19 mouse cellular contexts compared by ENCODE assay signal in genomic region chr9:107427876-107428275, GRCm38 (mm10). TPM values are rescaled to one million over a fixed set of nuclear protein-coding genes. Genes with fewer than 3 reads are reported as not detected.
A peak's percentile ranks its signal among the peaks of the same experiment; 100 is the strongest.
DNase-seq lines count a peak whose midpoint lies in the region; ATAC-seq lines count a peak whose summit lies in the region.
"Had no signal": no experiment of that assay in that cellular context is flagged by ENCODE, and none has a peak within 500 bp of the region (broad histone marks: within the 10 kb centered on the region; RNA-seq: fewer than 3 reads in every experiment).

No protein-coding gene starts in this region.

- no peak overlapping the region; the same call in 1 of the 2 replicates for H3K9ac ChIP-seq in hindbrain, embryonic 12.5 days
- H3K9ac ChIP-seq in hindbrain, embryonic 11.5 days (ENCODE audit: low read depth, low read length) = no peak overlapping the region
- H3K9ac ChIP-seq in hindbrain, embryonic 14.5 days = no peak overlapping the region
- H3K9ac ChIP-seq: embryonic facial prominence, embryonic 15.5 days; neural tube, embryonic 12.5 days had no signal

- WGBS in hindbrain, embryonic 12.5 days = 83% methylated on average over 7 of the region's 7 CpGs
- WGBS in hindbrain, embryonic 11.5 days = 90% methylated on average over 7 of the region's 7 CpGs
- WGBS in hindbrain, embryonic 14.5 days = 78% methylated on average over 7 of the region's 7 CpGs

- H3K27ac ChIP-seq in hindbrain, embryonic 12.5 days = peak overlapping the region; percentile 55
- H3K27ac ChIP-seq in hindbrain, embryonic 11.5 days (ENCODE audit: low read depth, low read length) = no peak overlapping the region
- 0 out of 2 replicates have a peak overlapping the region, but pooled peaks have one; percentile 29 for H3K27ac ChIP-seq in hindbrain, embryonic 14.5 days
- H3K27ac ChIP-seq: embryonic facial prominence, embryonic 15.5 days had no signal

- no peak overlapping the region for H3K4me3 ChIP-seq in hindbrain, embryonic 12.5 days
- H3K4me3 ChIP-seq in hindbrain, embryonic 11.5 days (ENCODE audit: low read depth, low read length) = no peak overlapping the region
- H3K4me3 ChIP-seq in hindbrain, embryonic 14.5 days (replicated peaks; ENCODE audit: low read length) = no peak overlapping the region
- H3K4me3 ChIP-seq: embryonic facial prominence, embryonic 15.5 days; neural tube, embryonic 12.5 days had no signal

- H3K9me3 ChIP-seq in hindbrain, embryonic 12.5 days (replicated peaks) = no peaks in the 10 kb centered on the region
- no peaks in the 10 kb centered on the region for H3K9me3 ChIP-seq in hindbrain, embryonic 11.5 days (ENCODE audit: control insufficient read depth, low read length)
- H3K9me3 ChIP-seq in hindbrain, embryonic 14.5 days (ENCODE audit: control insufficient read depth, low read length) = no peaks in the 10 kb centered on the region
- H3K9me3 ChIP-seq: embryonic facial prominence, embryonic 15.5 days; neural tube, embryonic 12.5 days had no signal

- H3K27me3 ChIP-seq in hindbrain, embryonic 12.5 days = peaks cover 14% of the 10 kb centered on the region
- no peaks in the 10 kb centered on the region for H3K27me3 ChIP-seq in hindbrain, embryonic 11.5 days (ENCODE audit: control insufficient read depth, insufficient read depth, low read length)
- H3K27me3 ChIP-seq in hindbrain, embryonic 14.5 days (ENCODE audit: control insufficient read depth, insufficient read depth, low read length) = no peaks in the 10 kb centered on the region
- H3K27me3 ChIP-seq: neural tube, embryonic 12.5 days had no signal

- no peak overlapping the region for H3K4me2 ChIP-seq in hindbrain, embryonic 12.5 days (replicated peaks)
- H3K4me2 ChIP-seq in hindbrain, embryonic 11.5 days (replicated peaks; ENCODE audit: low read depth, low read length) = no peak overlapping the region
- no peak overlapping the region for H3K4me2 ChIP-seq in hindbrain, embryonic 14.5 days (replicated peaks)
- H3K4me2 ChIP-seq: embryonic facial prominence, embryonic 15.5 days; midbrain, embryonic 11.5 days had no signal

- peaks cover 78% of the 10 kb centered on the region for H3K4me1 ChIP-seq in hindbrain, embryonic 12.5 days
- H3K4me1 ChIP-seq in hindbrain, embryonic 11.5 days (replicated peaks; ENCODE audit: control insufficient read depth, insufficient read depth, low read length) = peaks cover 10% of the 10 kb centered on the region; the same call in 1 of the 2 replicates
- H3K4me1 ChIP-seq in hindbrain, embryonic 14.5 days (replicated peaks; ENCODE audit: control insufficient read depth, insufficient read depth, low read length) = peaks cover 82% of the 10 kb centered on the region

- no peak for ATAC-seq in hindbrain, embryonic 12.5 days (ENCODE audit: low FRiP score)
- ATAC-seq in hindbrain, embryonic 11.5 days (ENCODE audit: low FRiP score) = no peak
- no peak for ATAC-seq in hindbrain, embryonic 14.5 days (ENCODE audit: low FRiP score)
- no peak for ATAC-seq in inflammation-experienced regulatory T-cells, adult 6 months
- ATAC-seq: lung, postnatal 0 days had no signal

- no peak for DNase-seq in hindbrain, embryonic 11.5 days (ENCODE audit: low spot score)
- peak; percentile 82 for DNase-seq in cerebellum, adult 11-12 months
- peak; percentile 81 for DNase-seq in cerebellum, adult 9-11 months
- DNase-seq in hindbrain, embryonic 14.5 days (ENCODE audit: low spot score) = no peak
- no peak for DNase-seq in right cerebral cortex, postnatal 10 days (ENCODE audit: low spot score in 2 of 2)
- no peak for DNase-seq in yolk sac, embryonic 10.5 days (ENCODE audit: low spot score)
- DNase-seq: gastrocnemius, postnatal 36 days; kidney, adult 2 months; kidney, postnatal 10 days; right cerebral cortex, adult 18-20 months; thymus, adult 2 months had no signal

- H3K36me3 ChIP-seq in hindbrain, embryonic 12.5 days = no peaks in the 10 kb centered on the region
- H3K36me3 ChIP-seq in hindbrain, embryonic 11.5 days (ENCODE audit: control insufficient read depth, insufficient read depth, low read length) = no peaks in the 10 kb centered on the region
- no peaks in the 10 kb centered on the region for H3K36me3 ChIP-seq in hindbrain, embryonic 14.5 days (replicated peaks; ENCODE audit: control insufficient read depth, insufficient read depth)
- H3K36me3 ChIP-seq: embryonic facial prominence, embryonic 15.5 days; neural tube, embryonic 12.5 days had no signal

RNA-seq across cellular contexts. Expression of gene Cacna2d2, which starts 28.5 kb away (rescaled TPM):
- 4.6 and 4.7 TPM in 2 replicates for polyA plus RNA-seq in hindbrain, embryonic 12.5 days (2016; fragmentation: Nextera tagmentation; extraction: Ambion mirVana)
- 2.0 and 4.2 TPM in 2 replicates for polyA plus RNA-seq in hindbrain, embryonic 11.5 days (2014; fragmentation: Nextera tagmentation; extraction: Ambion mirVana)
- polyA plus RNA-seq in hindbrain, embryonic 14.5 days (2014; fragmentation: Nextera tagmentation; extraction: Ambion mirVana) = 6.8 and 7.7 TPM in 2 replicates
- under 1 TPM in 2 of 3 experiments, not detected in 1; 0.19 to 0.44 TPM for polyA plus RNA-seq in inflammation-experienced regulatory T-cells, adult 6 months (2017; shearing (Covaris generic))
- polyA plus RNA-seq: liver, adult 2 months; liver, embryonic 16.5 days had no signal

Comparison
In these comparisons a context has a peak if more than half of its experiments do, and no peak if none do; other contexts are left out.
1. DNase-seq: peak in cerebellum, adult 11-12 months (single experiment) and cerebellum, adult 9-11 months (single experiment); none in hindbrain, embryonic 11.5 days (single experiment), hindbrain, embryonic 14.5 days (single experiment), right cerebral cortex, postnatal 10 days (0 of 2) and yolk sac, embryonic 10.5 days (single experiment).